Mouse (Mus musculus): ENCODE results near the gene Zfp629. TPM values are rescaled to one million over a fixed set of nuclear protein-coding genes. Genes with fewer than 3 reads are reported as not detected.
"Not testable (repeated sequence)": the region's sequence is repeated elsewhere in the genome, so short reads cannot be mapped to it uniquely, and the experiment has no call there.

Gene Zfp629
- polyA plus RNA-seq, 1 experiment from 2014 or later: 12.3 TPM

DNA sequence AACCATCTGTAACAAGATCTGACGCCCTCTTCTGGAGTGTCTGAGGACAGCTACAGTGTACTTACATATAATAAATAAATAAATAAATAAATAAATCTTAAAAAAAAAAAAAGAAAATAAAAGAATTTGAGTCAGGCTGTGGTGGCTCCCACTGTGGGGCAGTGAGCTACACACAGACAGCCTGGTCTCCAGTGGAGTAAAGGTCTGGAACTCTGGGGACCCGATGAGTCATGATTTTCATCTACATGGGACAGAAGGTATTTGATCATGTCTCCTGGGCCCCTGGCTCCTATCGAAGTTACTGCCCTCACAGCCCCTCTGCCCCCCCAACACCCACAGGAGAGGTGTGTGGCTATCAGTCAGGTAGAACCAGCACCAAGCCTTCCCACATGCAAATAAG lies 36.0 kb upstream of the Zfp629 start:
- Histone ChIP-seq H3K4me2 (ENCODE audit: low read length) (peak overlapping the region; percentile 65), H3K27me3 (ENCODE audit: control insufficient read depth, insufficient read depth, low read length) (no peaks in the 10 kb centered on the region), H3K9me3 (ENCODE audit: control insufficient read depth, low read length) (no peaks in the 10 kb centered on the region), H3K4me3 (ENCODE audit: control insufficient read depth in 1 of 2, insufficient read depth in 1 of 2, low read depth in 1 of 2, low read length in 2 of 2) (peak overlapping the region in 1 of 2 experiments; percentile 15; a peak in 2 of 4 replicates), H3K36me3 (ENCODE audit: control insufficient read depth, insufficient read depth, low read length) (no peaks in the 10 kb centered on the region), H3K27ac (replicated peaks in 1 of 2; ENCODE audit: control insufficient read depth in 1 of 2, insufficient read depth in 1 of 2, low read depth in 2 of 2, low read length in 2 of 2) (no peak overlapping the region), H3K4me1 (ENCODE audit: control insufficient read depth in 2 of 2, insufficient read depth in 2 of 2, low read length in 2 of 2) (no peaks in the 10 kb centered on the region; a peak in 1 of 4 replicates), H3K9ac (ENCODE audit: low read length) (peak overlapping the region; percentile 51; the same call in 1 of the 2 replicates)
- WGBS: 65% methylated on average over 2 of the region's 3 CpGs
- no peak for ATAC-seq (ENCODE audit: insufficient number of reproducible peaks, insufficient read depth, low FRiP score, low read depth)

DNA sequence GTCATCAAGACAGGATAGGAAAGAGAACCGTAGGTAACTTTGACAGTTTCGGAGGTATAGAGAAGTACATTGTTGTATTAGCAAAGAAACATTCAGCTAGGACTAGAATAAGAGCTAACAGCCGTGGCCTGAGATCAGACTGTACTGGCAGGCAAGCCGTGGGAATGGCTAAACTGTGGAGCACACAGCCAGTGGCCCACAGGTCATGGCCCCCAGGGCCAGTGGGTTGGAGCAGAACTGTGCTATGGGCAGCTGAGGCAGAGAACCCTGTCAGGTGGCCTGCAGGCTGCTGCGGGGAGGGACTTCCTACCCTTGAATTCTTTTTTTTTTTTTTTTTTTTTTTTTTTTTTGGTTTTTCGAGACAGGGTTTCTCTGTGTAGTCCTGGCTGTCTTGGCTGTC lies 33.6 kb upstream of the Zfp629 start:
- Histone ChIP-seq H3K27me3 (ENCODE audit: control insufficient read depth, insufficient read depth, low read length) (no peaks in the 10 kb centered on the region), H3K4me2 (ENCODE audit: low read length) (no peak overlapping the region), H3K4me3 (ENCODE audit: control insufficient read depth in 1 of 2, insufficient read depth in 1 of 2, low read depth in 1 of 2, low read length in 2 of 2) (no peak overlapping the region), H3K9me3 (ENCODE audit: control insufficient read depth, low read length) (no peaks in the 10 kb centered on the region), H3K4me1 (ENCODE audit: control insufficient read depth in 2 of 2, insufficient read depth in 2 of 2, low read length in 2 of 2) (no peaks in the 10 kb centered on the region; a peak in 1 of 4 replicates), H3K9ac (ENCODE audit: low read length) (no peak overlapping the region), H3K36me3 (ENCODE audit: control insufficient read depth, insufficient read depth, low read length) (no peaks in the 10 kb centered on the region), H3K27ac (replicated peaks in 1 of 2; ENCODE audit: control insufficient read depth in 1 of 2, insufficient read depth in 1 of 2, low read depth in 2 of 2, low read length in 2 of 2) (no peak overlapping the region)
- ATAC-seq (ENCODE audit: insufficient number of reproducible peaks, insufficient read depth, low FRiP score, low read depth): no peak
- 83% methylated on average over 6 of the region's 6 CpGs for WGBS

- H3K36me3 ChIP-seq (ENCODE audit: control insufficient read depth, insufficient read depth, low read length): no peaks in the 10 kb centered on the region
- H3K4me2 ChIP-seq (ENCODE audit: low read length): no peak overlapping the region
- H3K27me3 ChIP-seq (ENCODE audit: control insufficient read depth, insufficient read depth, low read length): no peaks in the 10 kb centered on the region
- H3K4me1 ChIP-seq (ENCODE audit: control insufficient read depth in 2 of 2, insufficient read depth in 2 of 2, low read length in 2 of 2): no peaks in the 10 kb centered on the region; a peak in 1 of 4 replicates
- no peak overlapping the region for H3K9ac ChIP-seq (ENCODE audit: low read length)
- H3K27ac ChIP-seq (replicated peaks in 1 of 2; ENCODE audit: control insufficient read depth in 1 of 2, insufficient read depth in 1 of 2, low read depth in 2 of 2, low read length in 2 of 2): no peak overlapping the region
- no peak for ATAC-seq (ENCODE audit: insufficient number of reproducible peaks, insufficient read depth, low FRiP score, low read depth)
- WGBS: 69% methylated on average over 4 of the region's 4 CpGs
- no peaks in the 10 kb centered on the region for H3K9me3 ChIP-seq (ENCODE audit: control insufficient read depth, low read length)
- no peak overlapping the region for H3K4me3 ChIP-seq (ENCODE audit: control insufficient read depth in 1 of 2, insufficient read depth in 1 of 2, low read depth in 1 of 2, low read length in 2 of 2)
Measured at GRCm38 (mm10) chr7:127648516-127649201, 33.1 kb upstream of the Zfp629 start.

- H3K4me3 ChIP-seq (ENCODE audit: control insufficient read depth in 1 of 2, insufficient read depth in 1 of 2, low read depth in 1 of 2, low read length in 2 of 2); ATAC-seq (ENCODE audit: insufficient number of reproducible peaks, insufficient read depth, low FRiP score, low read depth); H3K27me3 ChIP-seq (ENCODE audit: control insufficient read depth, insufficient read depth, low read length); H3K4me1 ChIP-seq (ENCODE audit: control insufficient read depth in 2 of 2, insufficient read depth in 2 of 2, low read length in 2 of 2); H3K27ac ChIP-seq (replicated peaks in 1 of 2; ENCODE audit: control insufficient read depth in 1 of 2, insufficient read depth in 1 of 2, low read depth in 2 of 2, low read length in 2 of 2); H3K9me3 ChIP-seq (ENCODE audit: control insufficient read depth, low read length); H3K4me2 ChIP-seq (ENCODE audit: low read length); H3K36me3 ChIP-seq (ENCODE audit: control insufficient read depth, insufficient read depth, low read length); H3K9ac ChIP-seq (ENCODE audit: low read length): not testable (repeated sequence)
- 85% methylated on average over 7 of the region's 7 CpGs for WGBS
Measured at GRCm38 (mm10) chr7:127647576-127647975, 32.0 kb upstream of the Zfp629 start.

DNA sequence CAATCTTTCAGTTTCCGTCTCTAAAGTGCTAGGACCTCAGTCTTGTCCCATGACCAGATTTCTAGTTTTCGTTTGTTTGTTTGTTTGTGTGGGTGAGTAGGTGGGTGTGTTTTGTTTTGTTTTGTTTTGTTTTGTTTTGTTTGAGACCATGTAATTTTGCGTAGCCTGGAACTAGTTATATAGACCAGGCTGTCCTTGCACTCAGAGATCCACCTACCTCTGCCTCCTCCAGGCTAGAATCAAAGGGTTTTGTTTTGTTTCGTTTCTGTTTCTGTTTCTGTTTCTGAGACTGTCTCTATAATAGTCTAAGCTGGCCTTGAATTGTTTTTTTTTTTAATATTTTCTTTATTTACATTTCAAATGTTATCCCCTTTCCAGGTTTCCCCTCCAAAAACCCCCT lies 30.8 kb upstream of the Zfp629 start:
- ATAC-seq (ENCODE audit: insufficient number of reproducible peaks, insufficient read depth, low FRiP score, low read depth): no peak

DNA sequence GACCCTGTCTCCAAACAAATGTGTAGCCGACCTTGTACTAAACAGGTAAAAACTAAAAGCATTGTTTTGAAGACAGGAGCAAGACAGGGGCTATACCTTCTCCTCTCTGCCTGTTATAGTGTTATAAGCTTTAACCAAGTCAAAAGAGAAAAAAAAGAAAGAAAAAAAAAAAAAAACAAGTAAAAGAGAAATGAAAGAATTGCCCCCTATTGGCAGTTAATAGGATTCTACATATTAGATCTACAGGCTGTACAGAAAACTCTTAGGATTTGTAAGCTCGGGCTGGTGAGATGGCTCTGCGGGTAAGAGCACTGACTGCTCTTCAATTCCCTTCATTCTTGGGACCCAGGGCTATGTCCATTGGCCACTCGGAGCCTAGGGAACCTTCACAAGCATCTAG lies 26.7 kb upstream of the Zfp629 start:
- Histone ChIP-seq H3K4me3 (ENCODE audit: control insufficient read depth in 1 of 2, insufficient read depth in 1 of 2, low read depth in 1 of 2, low read length in 2 of 2) (no peak overlapping the region), H3K9ac (ENCODE audit: low read length) (no peak overlapping the region), H3K4me1 (ENCODE audit: control insufficient read depth in 2 of 2, insufficient read depth in 2 of 2, low read length in 2 of 2) (peaks cover 0 to 3% of the 10 kb centered on the region in 2 experiments; a peak in 2 of 4 replicates), H3K27ac (replicated peaks in 1 of 2; ENCODE audit: control insufficient read depth in 1 of 2, insufficient read depth in 1 of 2, low read depth in 2 of 2, low read length in 2 of 2) (no peak overlapping the region), H3K4me2 (ENCODE audit: low read length) (no peak overlapping the region), H3K36me3 (ENCODE audit: control insufficient read depth, insufficient read depth, low read length) (no peaks in the 10 kb centered on the region), H3K27me3 (ENCODE audit: control insufficient read depth, insufficient read depth, low read length) (no peaks in the 10 kb centered on the region), H3K9me3 (ENCODE audit: control insufficient read depth, low read length) (no peaks in the 10 kb centered on the region)
- 78% methylated on average over 4 of the region's 4 CpGs for WGBS
- no peak for ATAC-seq (ENCODE audit: insufficient number of reproducible peaks, insufficient read depth, low FRiP score, low read depth)

More for the DNA sequence above, 30.8 kb upstream of the Zfp629 start:
- H3K27me3 ChIP-seq (ENCODE audit: control insufficient read depth, insufficient read depth, low read length): no peaks in the 10 kb centered on the region
- H3K4me3 ChIP-seq (ENCODE audit: control insufficient read depth in 1 of 2, insufficient read depth in 1 of 2, low read depth in 1 of 2, low read length in 2 of 2): no peak overlapping the region
- 73% methylated on average over 4 of the region's 4 CpGs for WGBS
- no peaks in the 10 kb centered on the region for H3K4me1 ChIP-seq (ENCODE audit: control insufficient read depth in 2 of 2, insufficient read depth in 2 of 2, low read length in 2 of 2)
- no peaks in the 10 kb centered on the region for H3K36me3 ChIP-seq (ENCODE audit: control insufficient read depth, insufficient read depth, low read length)
- H3K9ac ChIP-seq (ENCODE audit: low read length): no peak overlapping the region
- H3K9me3 ChIP-seq (ENCODE audit: control insufficient read depth, low read length): no peaks in the 10 kb centered on the region
- H3K4me2 ChIP-seq (ENCODE audit: low read length): no peak overlapping the region
- no peak overlapping the region for H3K27ac ChIP-seq (replicated peaks in 1 of 2; ENCODE audit: control insufficient read depth in 1 of 2, insufficient read depth in 1 of 2, low read depth in 2 of 2, low read length in 2 of 2)

- H3K9me3 ChIP-seq (ENCODE audit: control insufficient read depth, low read length): no peaks in the 10 kb centered on the region
- H3K4me3 ChIP-seq (ENCODE audit: control insufficient read depth in 1 of 2, insufficient read depth in 1 of 2, low read depth in 1 of 2, low read length in 2 of 2): no peak overlapping the region
- peaks cover 0 to 3% of the 10 kb centered on the region in 2 experiments; a peak in 2 of 4 replicates for H3K4me1 ChIP-seq (ENCODE audit: control insufficient read depth in 2 of 2, insufficient read depth in 2 of 2, low read length in 2 of 2)
- ATAC-seq (ENCODE audit: insufficient number of reproducible peaks, insufficient read depth, low FRiP score, low read depth): no peak
- no peaks in the 10 kb centered on the region for H3K27me3 ChIP-seq (ENCODE audit: control insufficient read depth, insufficient read depth, low read length)
- WGBS: 37% methylated on average over 4 of the region's 4 CpGs
- no peak overlapping the region for H3K9ac ChIP-seq (ENCODE audit: low read length)
- no peak overlapping the region for H3K4me2 ChIP-seq (ENCODE audit: low read length)
- H3K27ac ChIP-seq (replicated peaks in 1 of 2; ENCODE audit: control insufficient read depth in 1 of 2, insufficient read depth in 1 of 2, low read depth in 2 of 2, low read length in 2 of 2): no peak overlapping the region
- H3K36me3 ChIP-seq (ENCODE audit: control insufficient read depth, insufficient read depth, low read length): no peaks in the 10 kb centered on the region
Measured at GRCm38 (mm10) chr7:127641260-127641659, 25.7 kb upstream of the Zfp629 start.

DNA sequence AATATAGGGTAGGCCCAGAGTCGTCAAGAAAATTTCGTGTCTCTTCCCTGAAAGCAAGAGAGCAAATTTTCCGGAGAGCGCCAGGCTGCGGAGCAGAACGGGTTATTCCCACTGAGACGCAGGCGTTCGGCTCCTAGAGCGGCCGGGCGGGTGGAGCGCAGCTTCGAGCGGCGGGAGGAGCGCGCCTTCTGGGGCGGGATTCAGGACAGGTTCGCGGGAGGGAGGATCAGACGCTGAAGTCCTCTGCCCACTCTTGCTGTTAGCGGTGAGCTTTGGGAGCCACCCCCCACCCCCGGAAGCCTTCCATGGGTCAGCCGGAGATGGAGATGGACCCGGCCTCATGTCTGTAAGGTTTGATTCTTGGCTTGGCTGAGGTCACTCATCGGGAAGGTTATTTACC lies 21.4 kb upstream of the Zfp629 start:
- H3K4me3 ChIP-seq (ENCODE audit: control insufficient read depth in 1 of 2, insufficient read depth in 1 of 2, low read depth in 1 of 2, low read length in 2 of 2): peak overlapping the region; percentile 57 to 69
- H3K27ac ChIP-seq (replicated peaks in 1 of 2; ENCODE audit: control insufficient read depth in 1 of 2, insufficient read depth in 1 of 2, low read depth in 2 of 2, low read length in 2 of 2): no peak overlapping the region; a peak in 1 of 4 replicates
- no peaks in the 10 kb centered on the region for H3K9me3 ChIP-seq (ENCODE audit: control insufficient read depth, low read length)
- no peaks in the 10 kb centered on the region for H3K36me3 ChIP-seq (ENCODE audit: control insufficient read depth, insufficient read depth, low read length)
- H3K4me2 ChIP-seq (ENCODE audit: low read length): peak overlapping the region; percentile 84
- ATAC-seq (ENCODE audit: insufficient number of reproducible peaks, insufficient read depth, low FRiP score, low read depth): peak; percentile 77
- no peaks in the 10 kb centered on the region for H3K27me3 ChIP-seq (ENCODE audit: control insufficient read depth, insufficient read depth, low read length)
- H3K4me1 ChIP-seq (ENCODE audit: control insufficient read depth in 2 of 2, insufficient read depth in 2 of 2, low read length in 2 of 2): peaks cover 0 to 3% of the 10 kb centered on the region in 2 experiments; a peak in 2 of 4 replicates
- under 1% methylated on average over 27 of the region's 27 CpGs for WGBS
- peak overlapping the region; percentile 77 for H3K9ac ChIP-seq (ENCODE audit: low read length)

Measured in heart, embryonic 14.5 days (tissue).